Mouse (Mus musculus) c-Kit-positive CD71-positive TER-119-negative erythroid progenitor cells, embryonic 14.5 days (primary cell): ENCODE data around the gene Tnip1.
"Not testable (repeated sequence)": the region's sequence is repeated elsewhere in the genome, so short reads cannot be mapped to it uniquely, and the experiment has no call there.

ENCODE experiments used
- DNase-seq: peaks from one replicate; pipeline ENCODE4 v3.0.0-alpha.2; 2013; ENCODE audit warnings: low read depth

Tnip1 gene

DNA sequence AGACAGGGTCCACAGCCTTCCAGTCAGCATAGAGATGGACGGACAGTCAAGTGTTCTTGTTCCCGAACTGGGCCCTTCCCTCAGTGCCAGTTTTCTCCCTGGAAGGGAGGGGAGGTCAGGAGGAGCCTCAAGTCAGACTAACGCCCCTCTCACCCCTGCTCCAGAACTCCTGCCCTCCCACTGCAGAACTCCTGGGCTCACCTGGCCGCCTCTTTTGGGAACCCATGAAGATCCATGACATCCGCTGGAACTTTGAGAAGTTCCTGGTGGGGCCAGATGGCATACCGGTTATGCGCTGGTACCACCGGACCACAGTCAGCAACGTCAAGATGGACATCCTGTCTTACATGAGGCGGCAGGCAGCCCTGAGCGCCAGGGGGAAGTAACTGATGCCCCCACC lies 53.4 kb downstream of the Tnip1 start:
- DNase-seq, result no peak

DNA sequence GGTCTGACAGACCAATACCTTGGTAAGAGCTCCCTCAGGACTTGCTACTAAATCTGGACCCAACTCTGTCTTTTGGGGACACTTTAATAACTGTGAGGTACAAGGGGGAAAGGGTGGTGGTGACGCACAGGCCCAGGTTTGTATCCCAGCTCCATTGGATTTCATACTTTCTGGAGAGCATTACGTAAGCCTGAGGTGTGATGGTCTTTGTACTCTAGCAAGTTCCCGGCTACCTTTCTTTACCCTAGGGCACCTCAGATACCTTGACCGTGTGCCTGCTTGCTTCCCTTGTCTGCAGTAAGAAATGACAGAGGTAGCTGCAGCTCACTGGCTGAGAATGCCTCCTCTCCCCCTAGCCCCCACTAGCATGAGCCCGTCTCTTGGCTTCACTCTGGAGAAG lies 55.5 kb downstream of the Tnip1 start:
- no peak for DNase-seq

DNA sequence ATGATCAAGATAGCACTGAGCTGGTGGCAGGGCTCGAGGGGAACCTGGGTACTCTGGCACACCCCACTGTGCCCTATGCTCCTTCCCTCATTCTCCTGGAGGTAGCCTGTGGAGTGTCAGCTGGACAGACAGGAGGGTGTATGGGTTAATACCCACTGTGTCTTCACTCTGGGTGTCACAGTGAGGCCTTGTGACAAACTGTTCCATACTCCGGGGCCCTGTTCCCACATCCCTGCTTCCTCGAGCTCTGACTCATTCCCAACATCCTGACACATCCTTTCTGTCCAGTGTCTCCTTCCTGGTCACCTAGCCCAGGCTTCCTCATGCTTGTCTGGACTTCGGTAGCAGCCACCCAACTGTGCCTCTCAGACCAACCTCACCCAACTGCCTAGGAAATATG lies 56.3 kb downstream of the Tnip1 start:
- no peak for DNase-seq

DNA sequence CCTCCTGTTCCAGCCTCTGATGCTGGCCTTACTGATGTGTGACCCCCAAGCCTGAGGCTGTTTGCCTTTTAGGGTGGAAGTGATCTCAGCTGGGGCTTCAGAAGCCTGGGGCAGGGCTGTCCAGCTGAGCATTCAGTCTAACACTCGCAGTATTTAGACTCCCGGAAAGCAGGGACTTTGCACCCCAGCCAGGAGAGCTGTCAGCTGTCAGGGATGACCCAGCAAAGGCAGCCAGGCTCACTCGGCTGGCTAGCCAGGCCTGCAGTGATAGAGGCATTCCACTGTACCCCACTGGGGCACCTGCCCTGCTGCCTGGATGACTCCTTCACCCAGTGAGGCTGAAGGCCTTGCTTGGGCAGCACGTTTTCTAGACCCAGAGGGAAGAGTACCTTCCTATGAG lies 56.8 kb downstream of the Tnip1 start:
- DNase-seq, result no peak

GRCm38 (mm10) chr11:54905086-54905485 lies 57.6 kb downstream of the Tnip1 start:
- no peak for DNase-seq

DNA sequence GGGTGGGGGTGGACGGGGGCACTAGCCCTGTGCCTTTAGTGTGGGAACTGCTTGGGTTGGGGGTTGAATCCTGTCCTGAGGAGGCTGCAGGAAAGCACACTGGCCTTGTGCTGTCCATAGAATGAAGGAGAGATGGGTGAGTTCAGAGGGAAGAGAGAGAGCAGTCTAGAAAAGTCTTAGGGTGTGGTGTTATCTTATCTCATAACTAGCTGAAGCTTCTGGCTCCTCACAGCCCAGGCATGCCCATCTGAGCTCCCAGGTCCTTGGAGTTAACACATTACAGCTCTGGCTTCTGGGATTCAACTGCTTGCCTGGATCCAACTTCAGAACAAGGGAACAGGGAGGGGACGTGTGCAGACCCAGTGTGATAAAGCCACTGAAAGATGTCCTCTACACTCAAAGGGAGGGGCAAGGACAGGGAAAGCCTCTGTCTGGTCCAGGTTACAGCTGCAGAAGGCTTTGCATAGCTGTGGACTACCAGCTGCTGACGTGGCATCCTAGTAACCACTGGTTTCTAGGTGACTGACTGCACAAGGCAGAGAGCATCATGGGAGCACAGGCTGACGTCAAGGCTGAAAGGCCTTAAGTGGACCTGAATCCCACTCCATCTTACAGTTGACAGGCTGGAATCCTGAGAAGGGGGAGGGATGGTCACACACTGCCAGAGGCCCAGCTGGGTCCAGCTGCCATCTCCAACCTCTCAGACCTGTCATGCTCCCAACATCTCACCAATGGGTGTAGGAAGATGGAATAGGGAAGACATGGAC lies 58.6 kb downstream of the Tnip1 start:
- DNase-seq, result no peak

GRCm38 (mm10) chr11:54903339-54903738 lies 59.4 kb downstream of the Tnip1 start:
- no peak for DNase-seq

GRCm38 (mm10) chr11:54902333-54903323 lies 60.1 kb downstream of the Tnip1 start, which contains the start of gene Gpx3:
Gpx3 (plus strand) TSS chr11:54902453.
- no peak for DNase-seq

- no peak for DNase-seq
Measured at GRCm38 (mm10) chr11:54899657-54900056, 63.1 kb downstream of the Tnip1 start.

DNA sequence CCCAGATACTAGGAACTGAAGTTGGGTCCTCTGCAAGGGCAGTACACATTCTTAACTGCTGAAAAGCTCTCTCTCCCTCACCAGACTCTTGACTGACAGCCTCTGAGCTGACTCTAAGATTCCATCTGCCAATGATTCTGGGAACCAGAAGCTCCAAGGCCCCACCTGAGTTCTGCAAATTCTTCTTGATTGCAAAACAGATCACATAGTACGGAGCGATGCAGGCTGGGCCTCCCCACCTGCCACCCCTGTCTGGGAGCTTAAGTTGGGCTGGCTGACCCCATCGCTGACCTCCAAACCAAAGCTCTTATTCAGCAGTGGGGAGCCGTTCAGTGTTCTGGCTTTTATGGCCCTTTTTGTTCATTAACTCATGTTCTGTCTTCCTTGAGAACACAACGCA lies 65.2 kb downstream of the Tnip1 start:
- DNase-seq, result no peak

- DNase-seq, result not testable (repeated sequence)
Measured at GRCm38 (mm10) chr11:54896646-54897045, 66.1 kb downstream of the Tnip1 start.

GRCm38 (mm10) chr11:54894589-54894988 lies 68.1 kb downstream of the Tnip1 start:
- DNase-seq, result no peak

DNA sequence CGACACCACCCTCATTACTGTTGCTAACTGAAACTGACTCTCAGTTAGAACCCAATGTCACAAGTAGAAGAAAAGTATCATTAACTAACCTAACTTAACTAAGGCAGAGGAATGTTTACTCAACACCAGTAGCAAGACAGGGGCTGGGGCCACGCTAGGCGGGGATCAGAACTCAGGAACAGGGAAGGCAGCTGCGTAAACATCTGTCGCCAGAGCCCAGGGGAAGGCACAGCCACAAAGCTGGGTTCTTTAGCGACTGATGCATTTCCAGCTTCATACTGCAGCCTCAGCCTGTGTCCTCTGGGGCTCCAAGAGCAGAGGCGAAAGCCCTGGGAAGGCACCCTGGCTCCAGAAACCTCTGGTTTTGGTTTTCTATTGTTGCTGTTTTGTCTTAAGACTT lies 70.6 kb downstream of the Tnip1 start:
- no peak for DNase-seq

DNA sequence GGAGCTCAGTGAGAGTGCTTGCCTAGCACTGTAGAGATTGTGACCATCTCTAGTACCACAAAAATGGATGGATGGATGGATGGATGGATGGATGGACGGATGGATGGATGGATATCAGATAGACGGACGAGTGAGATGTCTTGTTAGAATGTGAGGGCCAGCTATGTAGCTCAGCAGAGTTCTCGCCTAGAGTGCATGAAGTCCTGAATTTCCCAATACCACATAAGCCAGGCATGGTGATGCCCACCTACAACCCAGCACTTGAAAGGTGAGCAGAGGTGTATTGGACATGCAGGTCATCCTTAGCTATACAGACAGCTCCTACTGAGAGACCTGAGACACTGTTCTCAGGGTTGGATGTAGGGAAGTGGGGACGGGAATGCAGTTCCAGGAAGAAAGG lies 71.4 kb downstream of the Tnip1 start:
- no peak for DNase-seq

GRCm38 (mm10) chr11:54887927-54888326 lies 74.8 kb downstream of the Tnip1 start:
- no peak for DNase-seq

DNA sequence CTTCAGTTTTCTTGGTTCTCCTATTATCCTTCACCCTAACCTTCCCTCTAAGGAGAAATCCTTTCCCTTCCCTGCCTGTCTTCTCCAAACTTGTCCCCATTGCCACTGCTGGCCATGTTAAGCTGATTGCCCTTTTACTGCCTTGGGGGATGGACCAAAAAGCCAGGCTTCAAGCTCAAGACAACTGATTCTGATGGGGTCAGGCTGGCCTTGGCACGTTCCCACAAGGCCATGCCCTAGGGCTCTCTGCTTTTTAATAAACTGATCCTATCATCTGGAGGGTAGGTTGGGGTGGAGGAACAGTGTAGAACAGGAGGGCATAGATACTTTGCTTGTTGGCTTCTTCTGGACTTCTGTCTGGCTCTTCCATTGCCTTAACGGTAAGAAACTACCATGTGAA lies 77.3 kb downstream of the Tnip1 start:
- no peak for DNase-seq

- no peak for DNase-seq
Measured at GRCm38 (mm10) chr11:54884937-54885336, 77.8 kb downstream of the Tnip1 start.

DNA sequence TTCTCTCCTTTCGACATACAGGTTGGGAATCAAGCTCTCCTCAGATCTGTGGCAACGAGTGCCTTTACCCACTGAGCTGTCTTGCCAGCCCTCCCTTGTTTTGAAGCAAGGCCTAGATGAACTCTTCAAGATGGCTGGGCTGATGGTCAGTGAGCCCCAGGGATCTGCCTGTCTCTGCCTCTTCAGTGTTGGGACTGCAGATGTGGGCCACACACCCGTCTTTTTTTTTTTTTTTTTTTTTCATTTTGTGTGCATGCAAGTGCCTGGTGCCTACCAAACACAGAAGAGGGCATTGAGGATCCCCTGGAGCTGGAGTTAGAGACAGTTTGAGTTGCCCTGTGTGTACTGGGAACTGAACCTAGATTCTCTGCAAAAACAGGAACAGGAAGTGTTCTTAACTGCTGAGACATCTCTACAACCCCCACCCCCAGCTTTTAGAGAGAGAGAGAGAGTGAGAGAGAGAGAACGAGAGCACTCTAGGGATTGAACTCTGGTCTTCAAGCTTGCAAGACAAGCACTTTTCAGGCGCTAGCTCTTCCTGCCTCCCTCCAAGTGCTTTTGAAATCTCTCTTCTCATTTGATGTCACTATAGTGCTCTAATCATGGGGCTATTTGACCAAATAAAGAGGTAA lies 78.4 kb downstream of the Tnip1 start:
- no peak for DNase-seq

- DNase-seq, result no peak
Measured at GRCm38 (mm10) chr11:54882671-54883070, 80.0 kb downstream of the Tnip1 start.

DNA sequence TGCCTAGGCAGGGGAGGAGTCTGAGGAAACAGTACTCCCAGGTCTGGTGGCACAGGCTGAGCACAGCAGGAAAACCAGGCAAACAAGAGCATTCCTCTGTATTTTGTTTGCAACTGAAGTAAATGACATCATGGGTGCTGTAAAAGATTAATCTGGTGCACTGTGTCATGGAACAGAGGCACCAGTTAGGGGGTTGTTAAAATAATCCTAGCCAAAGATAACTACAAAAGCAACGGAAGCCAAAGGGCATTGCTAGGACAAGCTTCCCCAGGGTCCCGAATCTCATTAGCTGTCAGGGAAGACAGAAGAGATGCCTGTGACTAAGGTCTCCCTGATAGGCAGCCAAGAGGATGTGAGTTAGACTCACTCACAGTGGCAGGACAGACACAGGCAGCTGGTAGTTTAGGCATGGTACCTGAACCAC lies 81.7 kb downstream of the Tnip1 start:
- no peak for DNase-seq

DNA sequence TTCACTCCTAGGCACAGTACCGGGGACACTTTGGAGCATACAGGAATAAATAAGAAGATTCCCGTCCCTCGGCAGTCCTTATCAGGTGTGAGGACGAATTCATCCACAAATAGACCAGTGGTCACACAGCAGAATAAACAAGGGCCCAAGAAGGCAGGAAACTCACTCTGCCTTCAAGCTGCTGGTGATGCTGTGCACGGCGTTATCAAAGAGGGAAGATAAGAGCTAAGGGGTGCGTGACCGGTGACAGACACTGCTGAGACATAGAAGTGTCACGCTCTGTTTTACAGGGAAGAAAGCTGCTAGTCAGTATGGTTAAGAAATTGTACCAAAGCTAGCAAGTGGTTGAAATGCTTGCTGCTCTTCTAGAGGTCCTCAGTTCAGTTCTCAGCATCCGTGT lies 82.8 kb downstream of the Tnip1 start:
- no peak for DNase-seq

GRCm38 (mm10) chr11:54879434-54879833 lies 83.3 kb downstream of the Tnip1 start:
- DNase-seq, result no peak

GRCm38 (mm10) chr11:54878893-54879292 lies 83.8 kb downstream of the Tnip1 start:
- DNase-seq, result no peak
